Mouse (Mus musculus): ENCODE data around the gene Faap100.
"Not testable (repeated sequence)": the region's sequence is repeated elsewhere in the genome, so short reads cannot be mapped to it uniquely, and the experiment has no call there.

Gene Faap100

DNA sequence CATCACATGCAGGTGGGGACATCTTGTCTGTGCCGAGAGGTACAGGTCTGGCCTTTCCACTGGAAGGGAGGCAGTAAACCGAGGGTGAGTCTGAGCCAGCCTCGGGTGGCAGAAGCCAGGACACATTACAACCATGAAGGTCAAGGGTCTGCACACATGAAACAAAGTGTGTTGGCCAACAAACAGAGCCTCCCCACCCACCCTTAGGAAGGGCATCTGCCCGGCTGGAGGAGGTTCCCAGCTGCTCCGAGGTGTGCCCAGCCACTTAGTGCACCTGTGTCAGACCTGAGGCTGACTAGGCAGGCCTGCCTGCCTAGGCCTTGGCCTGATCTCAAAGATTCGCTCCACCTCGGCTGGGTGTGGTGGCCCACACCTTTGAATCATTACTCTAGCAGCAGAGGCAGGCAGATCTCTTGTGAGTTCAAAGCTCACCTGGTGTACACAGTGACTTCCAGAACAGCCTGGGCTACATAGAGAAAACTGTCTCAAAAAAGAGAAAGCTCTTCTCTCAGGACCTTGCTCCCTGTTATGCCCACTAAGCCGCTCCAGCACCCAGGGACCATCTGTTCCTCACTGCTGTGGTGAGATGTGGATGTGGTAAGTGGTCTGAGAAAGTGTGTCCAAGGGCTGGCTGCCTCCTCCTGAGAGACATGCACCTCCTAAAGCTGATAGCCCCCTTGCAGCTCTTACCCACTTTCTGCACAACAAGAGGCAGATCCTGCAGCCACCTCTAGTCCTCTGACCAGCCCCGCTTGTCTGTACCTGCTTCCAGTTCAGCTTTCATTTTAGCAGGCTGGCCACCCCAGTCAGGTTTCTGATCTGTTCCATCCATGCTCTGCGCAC, 27.1 kb downstream of the Faap100 start:
- DNase-seq (ENCODE audit: low spot score): no peak

DNA sequence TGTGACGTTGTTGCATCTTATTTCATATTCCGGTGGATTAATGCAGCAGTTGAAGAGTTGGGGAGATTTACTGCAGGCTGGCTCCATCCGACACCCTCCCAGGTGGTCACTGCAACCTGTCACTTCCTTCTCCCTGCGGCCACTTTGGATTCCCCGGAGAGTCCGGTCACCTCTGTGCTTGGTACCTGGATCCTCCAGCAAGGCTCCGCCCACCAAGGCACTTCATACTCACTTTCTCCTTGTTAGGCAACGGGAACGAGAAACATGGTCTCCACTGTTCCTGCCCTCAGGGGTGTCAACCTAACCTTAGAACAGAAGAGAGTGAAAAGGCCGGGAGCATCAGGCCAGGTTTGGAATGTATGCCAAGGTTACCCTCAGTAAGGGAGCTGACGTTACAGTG, 27.9 kb downstream of the Faap100 start:
- no peak for DNase-seq (ENCODE audit: low spot score)

DNA sequence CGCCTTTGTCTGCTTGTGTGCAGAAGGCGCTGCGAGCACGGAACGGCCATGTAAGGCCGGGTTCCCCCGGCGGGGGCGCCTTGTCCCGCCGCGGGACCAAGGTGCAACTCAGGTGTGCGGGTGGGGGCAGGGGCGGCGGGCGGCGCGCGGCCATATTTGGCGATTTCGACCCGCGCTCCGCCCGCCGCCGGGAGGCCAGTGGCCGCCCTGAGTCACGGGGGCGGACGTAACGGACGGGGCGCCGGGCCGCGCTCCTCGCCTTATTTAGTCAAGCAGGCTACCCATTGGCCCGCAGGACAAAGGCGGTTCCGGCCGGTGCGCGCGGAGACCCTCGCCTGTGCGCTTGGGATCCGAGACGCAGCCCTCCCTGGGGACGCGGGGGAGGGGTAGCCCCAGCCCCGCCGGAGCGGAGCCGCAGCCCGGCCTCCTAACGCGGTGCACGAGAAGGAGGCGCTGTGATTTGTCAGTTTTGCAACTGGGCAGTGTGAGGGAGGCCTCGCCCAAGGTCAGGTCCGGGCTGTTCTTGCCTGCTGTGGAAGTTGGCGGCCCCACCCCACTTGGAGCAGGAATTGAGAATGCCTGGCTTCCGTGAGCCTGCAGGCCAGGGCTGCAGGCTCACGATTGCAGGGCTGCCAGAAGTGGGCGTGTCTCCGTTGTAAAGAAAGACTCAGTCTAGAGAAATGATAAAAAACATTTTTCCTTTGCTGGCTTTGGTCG, 28.4 kb downstream of the Faap100 start:
- DNase-seq (ENCODE audit: low spot score): peak; percentile 93

- DNase-seq (ENCODE audit: low spot score): peak; percentile 44
Measured at GRCm38 (mm10) chr11:120349371-120349985, 29.1 kb downstream of the Faap100 start.

GRCm38 (mm10) chr11:120348684-120349370, 29.7 kb downstream of the Faap100 start:
- DNase-seq (ENCODE audit: low spot score): peak; percentile 57

- DNase-seq (ENCODE audit: low spot score): peak; percentile 81
Measured at GRCm38 (mm10) chr11:120347791-120348683, 30.5 kb downstream of the Faap100 start, which contains the start of gene Actg1. Gene Actg1 (minus strand): TSS chr11:120348542.

DNA sequence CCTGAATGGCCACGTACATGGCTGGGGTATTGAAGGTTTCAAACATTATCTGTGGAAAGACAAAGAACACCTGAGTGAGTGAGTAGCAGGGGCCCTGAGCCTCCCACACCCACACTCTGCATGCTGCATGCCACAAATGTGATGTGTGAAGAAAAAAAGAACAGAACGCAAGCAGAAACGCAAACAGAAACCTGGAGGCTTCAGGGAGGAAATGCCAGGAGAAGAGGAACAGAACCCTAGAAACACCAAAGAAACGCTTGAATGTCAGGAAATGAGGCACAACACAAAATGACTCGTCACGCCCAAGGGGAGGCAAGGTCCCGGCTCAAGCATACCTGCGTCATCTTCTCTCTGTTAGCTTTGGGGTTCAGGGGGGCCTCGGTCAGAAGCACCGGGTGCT, 31.3 kb downstream of the Faap100 start:
- no peak for DNase-seq (ENCODE audit: low spot score)

DNA sequence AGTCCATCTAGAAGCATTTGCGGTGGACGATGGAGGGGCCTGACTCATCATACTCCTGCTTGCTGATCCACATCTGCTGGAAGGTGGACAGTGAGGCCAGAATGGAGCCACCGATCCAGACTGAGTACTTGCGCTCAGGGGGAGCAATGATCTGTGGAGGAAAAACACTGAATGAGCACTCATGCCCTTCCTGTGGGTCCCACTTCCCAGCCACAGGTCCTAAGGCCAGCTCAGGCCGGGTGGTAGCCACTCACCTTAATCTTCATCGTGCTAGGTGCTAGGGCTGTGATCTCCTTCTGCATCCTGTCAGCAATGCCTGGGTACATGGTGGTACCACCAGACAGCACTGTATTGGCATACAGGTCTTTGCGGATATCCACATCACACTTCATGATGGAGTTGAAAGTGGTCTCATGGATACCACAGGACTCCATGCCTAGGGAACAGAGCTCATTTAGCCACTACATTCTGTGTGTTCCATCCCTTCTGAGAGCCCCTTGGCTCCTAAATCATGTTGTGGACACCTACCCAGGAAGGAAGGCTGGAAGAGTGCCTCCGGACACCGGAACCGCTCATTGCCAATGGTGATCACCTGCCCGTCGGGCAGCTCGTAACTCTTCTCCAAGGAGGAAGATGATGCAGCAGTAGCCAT, 32.1 kb downstream of the Faap100 start:
- DNase-seq (ENCODE audit: low spot score): not testable (repeated sequence)

DNA sequence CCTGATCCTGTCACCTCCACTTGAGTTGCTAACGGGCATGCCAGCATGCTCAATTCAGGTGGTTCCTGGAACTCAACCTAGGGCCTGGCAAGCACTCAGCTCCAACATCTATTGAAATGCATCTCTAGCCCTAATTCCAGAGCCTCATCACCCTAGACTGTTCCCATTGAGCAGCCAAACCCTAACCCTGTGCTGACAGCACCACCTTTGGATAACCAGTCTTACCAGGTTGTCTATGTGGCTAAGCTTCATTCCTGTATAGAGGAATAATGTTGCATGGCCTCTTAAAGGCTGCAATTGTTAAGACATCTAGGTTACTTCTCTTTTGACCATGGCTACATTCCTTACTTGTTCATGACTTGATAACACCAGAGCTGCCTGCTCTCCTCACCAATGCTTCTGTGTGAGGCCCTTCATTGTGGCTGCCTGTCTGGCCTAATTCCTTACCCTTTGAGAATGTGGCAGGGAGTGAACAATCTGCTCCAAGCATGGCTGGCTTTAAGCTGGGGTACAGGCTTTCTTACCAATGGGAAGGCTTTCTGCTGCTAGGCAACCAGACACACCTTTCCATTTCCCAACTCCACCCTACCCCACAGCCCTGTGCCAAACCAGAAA, 33.4 kb downstream of the Faap100 start:
- DNase-seq (ENCODE audit: low spot score): no peak

GRCm38 (mm10) chr11:120344310-120344920, 34.1 kb downstream of the Faap100 start:
- no peak for DNase-seq (ENCODE audit: low spot score)

DNA sequence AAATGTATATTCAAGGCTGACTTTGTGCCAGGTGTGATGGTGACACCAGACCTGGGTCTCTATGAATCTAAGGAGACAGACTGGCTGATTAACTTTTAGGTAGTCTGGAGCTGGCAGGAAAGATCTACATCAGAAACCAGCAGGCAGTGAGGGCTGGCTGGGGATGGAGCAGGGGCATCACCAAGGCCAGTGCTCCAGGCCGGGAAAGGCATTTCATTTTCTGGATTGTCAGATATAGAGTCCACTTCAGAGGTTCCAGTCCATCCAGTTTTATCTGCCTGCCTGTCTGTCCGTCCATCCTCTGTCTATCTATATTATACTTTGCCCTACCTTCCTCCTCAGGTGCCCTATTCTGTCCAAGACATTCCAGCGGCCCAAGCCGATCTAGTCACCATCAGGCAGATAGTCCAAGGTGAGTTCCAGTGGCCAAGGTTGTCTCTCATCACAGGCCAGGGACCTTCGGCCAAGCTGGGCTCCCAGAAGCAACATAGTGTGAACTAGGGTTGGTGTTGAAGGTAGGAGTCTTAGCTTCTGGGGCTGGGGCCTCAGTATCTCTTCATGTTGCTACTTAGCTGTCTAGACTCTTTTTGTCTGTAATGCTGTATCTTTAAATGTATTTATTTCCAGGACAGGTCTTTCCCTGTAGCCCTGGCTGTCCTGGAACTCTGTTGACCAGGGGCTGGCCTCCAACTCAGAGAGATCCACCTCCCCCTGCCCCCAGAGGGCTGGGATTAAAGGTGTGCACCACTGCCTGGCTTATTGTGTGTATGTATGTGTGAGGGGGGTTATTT, 34.9 kb downstream of the Faap100 start:
- no peak for DNase-seq (ENCODE audit: low spot score)

DNA sequence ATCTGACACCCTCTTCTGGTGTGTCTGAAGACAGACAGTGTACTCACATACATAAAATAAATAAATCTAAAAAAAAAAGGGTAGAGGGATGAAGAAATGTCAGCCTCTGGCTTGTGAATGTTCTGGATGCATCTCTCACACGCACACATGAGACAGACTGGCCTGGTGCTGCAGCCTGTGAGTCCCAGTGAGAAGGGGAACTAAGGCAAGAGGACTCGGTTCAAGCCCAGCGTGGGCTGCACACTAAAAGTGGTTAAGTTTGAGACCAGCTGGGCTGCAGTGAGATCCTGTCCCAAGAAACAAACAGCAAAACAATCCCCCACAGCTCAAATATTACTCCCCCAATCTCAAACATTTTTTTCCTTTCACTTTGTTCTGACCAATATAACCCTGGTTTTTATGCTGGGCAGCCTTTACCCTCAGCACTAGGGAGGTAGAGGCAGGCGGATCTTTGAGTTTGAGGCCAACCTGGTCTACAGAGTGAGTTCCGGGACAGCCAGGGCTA, 35.9 kb downstream of the Faap100 start:
- DNase-seq (ENCODE audit: low spot score): no peak

DNA sequence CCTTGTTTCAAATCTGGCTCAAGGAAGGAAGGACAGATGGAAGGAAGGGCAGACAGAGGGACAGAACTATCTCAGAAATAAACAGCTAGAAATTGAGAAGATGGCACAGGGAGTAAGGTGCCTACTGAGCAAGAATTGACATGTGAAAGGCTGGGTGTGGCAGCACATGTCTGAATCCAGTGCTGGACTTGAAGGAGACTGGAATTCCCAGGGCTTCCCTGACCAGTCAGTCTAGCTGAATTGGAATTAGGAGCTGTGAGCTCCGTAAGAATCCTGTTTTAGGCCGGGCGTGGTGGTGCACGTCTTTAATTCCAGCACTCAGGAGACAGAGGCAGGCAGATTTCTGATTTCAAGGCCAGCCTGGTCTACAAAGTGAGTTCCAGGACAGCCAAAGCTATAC, 36.9 kb downstream of the Faap100 start:
- no peak for DNase-seq (ENCODE audit: low spot score)

GRCm38 (mm10) chr11:120339978-120340513, 38.5 kb downstream of the Faap100 start:
- DNase-seq (ENCODE audit: low spot score): no peak

- DNase-seq (ENCODE audit: low spot score): no peak
Measured at GRCm38 (mm10) chr11:120338786-120339185, 39.8 kb downstream of the Faap100 start.

DNA sequence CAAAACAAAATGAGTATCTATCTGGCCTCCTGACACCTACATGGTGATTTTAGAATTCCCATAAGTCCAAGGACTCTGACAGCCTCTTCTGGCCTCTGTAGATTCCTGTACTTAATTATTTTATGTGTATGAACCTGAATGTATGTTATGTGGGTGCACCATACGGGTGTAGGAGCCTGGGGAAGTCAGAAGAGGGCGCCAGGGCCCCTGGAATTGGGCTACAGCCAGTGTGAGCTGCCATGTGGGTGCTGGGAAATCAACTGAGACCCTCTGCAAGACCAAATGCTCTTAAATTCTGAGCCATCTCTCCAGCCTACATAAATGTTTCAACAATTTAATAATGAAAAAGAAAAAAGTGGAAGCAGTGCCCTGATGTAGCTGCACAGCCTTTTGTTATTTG, 41.1 kb downstream of the Faap100 start:
- no peak for DNase-seq (ENCODE audit: low spot score)

DNA sequence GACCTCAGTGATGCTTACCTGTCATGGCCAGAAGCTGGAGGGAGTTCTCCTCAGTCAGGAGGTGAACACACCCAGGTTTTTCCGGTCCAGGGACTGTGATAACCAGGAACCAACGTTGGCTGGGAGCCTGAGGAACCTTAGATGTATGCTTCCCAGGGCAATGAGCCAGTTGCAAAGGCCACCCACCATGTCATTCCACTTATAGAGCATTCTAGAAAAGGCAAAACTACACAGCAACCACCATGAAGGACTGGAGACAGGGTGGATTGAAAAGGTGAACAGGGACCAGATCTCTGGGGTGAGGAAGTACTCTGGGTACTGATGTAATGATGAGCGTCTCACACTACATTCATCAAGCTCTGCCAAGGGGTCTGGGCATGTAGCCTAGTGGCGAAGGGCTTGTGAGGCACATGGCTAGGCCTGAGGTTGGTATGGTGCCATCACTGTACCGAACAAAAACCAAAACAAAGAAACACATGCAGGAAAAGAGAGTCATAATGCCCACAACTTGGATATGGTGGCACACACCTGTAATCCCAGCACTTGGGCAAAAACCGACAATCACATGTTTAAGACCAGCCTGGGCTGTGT, 43.0 kb downstream of the Faap100 start:
- DNase-seq (ENCODE audit: low spot score): no peak

- DNase-seq (ENCODE audit: low spot score): no peak
Measured at GRCm38 (mm10) chr11:120320156-120320555, 58.4 kb downstream of the Faap100 start.
